Mouse (Mus musculus): ENCODE results near the gene Rdh14. TPM values are rescaled to one million over a fixed set of nuclear protein-coding genes. Genes with fewer than 3 reads are reported as not detected.
A peak's percentile ranks its signal among the peaks of the same experiment; 100 is the strongest.

Gene Rdh14
- 30.2 and 32.4 TPM in 2 replicates for total RNA-seq (2021)
- long read RNA-seq, experiment 1, transcript Rdh14-201 (2 exons, 1,480 nt): major isoform, 64 of 70 reads
- long read RNA-seq, experiment 1, partial matches to known transcripts: 0 of 70 reads
- long read RNA-seq, experiment 1, other reads (novel, unspliced or antisense): 6 of 70 reads
- long read RNA-seq, experiment 2, transcript Rdh14-201 (2 exons, 1,480 nt): major isoform, 46 of 51 reads
- long read RNA-seq, experiment 2, partial matches to known transcripts: 0 of 51 reads
- long read RNA-seq, experiment 2, other reads (novel, unspliced or antisense): 5 of 51 reads

GRCm38 (mm10) chr12:10390671-10391441, at the start of gene Rdh14:
Gene Rdh14 (plus strand): TSS chr12:10390772.
- peak; percentile 97 for DNase-seq

DNA sequence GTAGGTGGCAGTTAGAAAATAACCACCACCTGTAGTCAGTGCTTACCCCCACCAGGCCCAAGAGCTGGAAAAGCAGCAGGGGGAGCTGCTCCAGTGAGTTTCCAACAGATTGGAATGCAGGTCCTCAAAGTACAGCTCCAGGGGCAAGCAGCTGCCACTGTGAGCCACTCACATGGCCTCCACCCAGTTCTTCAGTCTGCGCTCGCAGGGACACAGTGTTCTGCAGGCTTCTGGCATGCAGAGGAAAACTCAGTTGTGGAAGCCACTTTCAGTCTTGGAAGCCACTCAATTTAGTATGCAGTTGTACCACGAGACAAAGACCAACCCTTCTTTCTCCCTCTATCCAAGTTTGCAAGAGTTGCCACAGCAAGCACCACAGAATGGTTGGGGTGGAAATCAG, 39.9 kb upstream of the Rdh14 start:
- DNase-seq: no peak

DNA sequence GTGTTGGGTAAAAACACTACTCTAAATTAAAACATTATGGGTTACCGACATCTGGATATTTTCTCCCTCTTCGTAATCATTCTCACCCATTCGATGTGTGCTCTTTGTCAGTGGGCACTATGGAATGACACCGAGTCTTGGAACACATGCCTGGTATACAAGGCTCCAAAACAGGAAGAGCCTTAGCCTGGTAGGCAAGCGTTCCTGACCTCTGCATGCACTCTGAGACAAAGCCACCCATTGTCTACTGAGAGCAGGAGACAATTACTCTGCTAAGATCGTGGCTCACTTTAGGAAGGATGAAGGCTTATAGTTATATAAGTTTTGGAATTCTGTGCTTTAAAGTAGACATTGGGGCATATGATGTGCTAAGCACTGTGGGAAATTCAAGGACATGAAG, 32.8 kb upstream of the Rdh14 start:
- no peak for DNase-seq

- DNase-seq: no peak
Observed at GRCm38 (mm10) chr12:10369673-10370072, 20.9 kb upstream of the Rdh14 start, which contains the start of gene Nt5c1b. Gene Nt5c1b (plus strand): TSS chr12:10369973.

DNA sequence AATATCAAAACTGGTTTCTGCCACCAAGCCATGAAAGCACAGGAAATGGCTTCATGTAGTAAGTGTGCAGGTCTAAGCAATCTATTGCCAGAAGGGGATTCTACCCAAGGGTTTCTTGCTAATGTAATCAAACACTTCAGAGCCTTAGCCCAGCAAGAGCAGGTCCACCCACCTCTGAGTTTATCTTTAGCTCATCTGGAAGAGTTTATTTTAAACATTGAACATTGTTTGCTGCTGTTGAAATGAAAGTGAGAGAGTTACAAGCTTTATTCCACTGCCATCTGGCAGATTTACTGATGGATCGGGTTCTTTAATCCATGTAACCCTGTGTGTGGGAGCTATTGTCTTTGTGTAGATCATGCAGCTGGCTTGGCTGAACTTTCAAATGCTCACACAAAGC, 10.2 kb downstream of the Rdh14 start:
- DNase-seq: no peak

GRCm38 (mm10) chr12:10402421-10403115, 12.0 kb downstream of the Rdh14 start:
- no peak for DNase-seq

DNA sequence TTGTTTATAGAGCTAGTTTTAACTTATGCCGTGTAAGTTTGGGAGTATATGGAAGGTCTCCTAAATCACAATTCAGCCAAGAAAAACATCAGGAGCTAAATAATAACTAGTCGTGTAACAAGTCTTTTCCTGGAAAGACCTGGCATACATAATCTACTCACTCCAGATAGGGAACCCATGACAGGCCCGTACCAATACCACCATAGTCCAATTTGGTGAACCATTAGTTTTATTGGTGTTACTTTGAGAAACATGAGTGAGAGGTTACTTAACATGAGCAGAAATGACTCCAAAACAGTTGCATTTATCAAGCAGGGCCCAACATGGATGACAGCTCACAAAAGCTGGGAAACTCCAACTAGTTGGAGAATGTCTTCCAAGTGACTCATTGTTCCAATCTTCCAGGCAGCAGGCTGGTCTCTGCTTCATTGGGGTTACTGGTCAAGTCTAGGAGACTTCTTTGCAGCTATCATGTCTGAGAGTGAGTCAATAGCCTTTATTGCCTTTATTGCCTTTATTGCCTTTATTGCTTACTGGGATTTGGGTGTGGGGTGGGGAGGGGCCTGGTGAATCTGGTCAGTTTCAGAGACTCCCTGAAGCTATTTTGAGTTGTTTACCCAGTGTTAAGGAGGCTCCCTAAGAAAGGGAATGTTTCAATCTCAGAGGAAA, 20.1 kb downstream of the Rdh14 start:
- DNase-seq: no peak

GRCm38 (mm10) chr12:10411453-10411852, 20.9 kb downstream of the Rdh14 start:
- no peak for DNase-seq

- DNase-seq: no peak
Observed at GRCm38 (mm10) chr12:10422347-10422746, 31.8 kb downstream of the Rdh14 start.

GRCm38 (mm10) chr12:10425982-10426863, 35.7 kb downstream of the Rdh14 start:
- DNase-seq: no peak

- DNase-seq: no peak
Observed at GRCm38 (mm10) chr12:10430999-10431398, 40.4 kb downstream of the Rdh14 start.

GRCm38 (mm10) chr12:10438054-10439001, 47.8 kb downstream of the Rdh14 start:
- peak; percentile 88 for DNase-seq

GRCm38 (mm10) chr12:10439483-10440235, 49.1 kb downstream of the Rdh14 start:
- DNase-seq: no peak

Other genes with a start within 250 kb of the Rdh14 start
- not detected in 2 replicates for gene Nt5c1b, start 20.8 kb upstream of the Rdh14 start, total RNA-seq (2021)